Mouse (Mus musculus) hindbrain, embryonic 16.5 days (tissue): Measurements from ENCODE around the gene Akap13. TPM values are rescaled to one million over a fixed set of nuclear protein-coding genes. Genes with fewer than 3 reads are reported as not detected.

Source experiments
- ATAC-seq: fragments of 200-750 bp; cut with Nextera tagmentation; 2 replicates; pipeline ENCODE4 v1.8.0; 2017; ENCODE audit warnings: moderate TSS enrichment, moderate library complexity
- H3K27ac ChIP-seq: fragments of 300-500 bp; sonication (generic); 2 replicates; pipeline ENCODE4 v1.5.1; 2014; ENCODE audit warnings: low read depth, mild to moderate bottlenecking, control low read depth, low read length, moderate library complexity
- H3K27me3 ChIP-seq: fragments of 300-500 bp; sonication (generic); replicated peaks from 2 replicates; pipeline ENCODE4 v1.6.1; 2014; ENCODE audit warnings: low read length; ENCODE audit not compliant: control insufficient read depth, insufficient read depth
- H3K36me3 ChIP-seq: fragments of 300-500 bp; sonication (generic); 2 replicates; pipeline ENCODE4 v1.6.1; 2014; ENCODE audit warnings: mild to moderate bottlenecking, low read length, moderate library complexity, mixed read lengths; ENCODE audit not compliant: control insufficient read depth, insufficient read depth
- H3K4me1 ChIP-seq: fragments of 300-500 bp; sonication (generic); 2 replicates; pipeline ENCODE4 v1.6.1; 2014; ENCODE audit warnings: low read depth, low read length; ENCODE audit not compliant: control insufficient read depth, insufficient read depth
- H3K4me2 ChIP-seq: fragments of 300-500 bp; sonication (generic); 2 replicates; pipeline ENCODE4 v1.6.1; 2014; ENCODE audit warnings: mild to moderate bottlenecking, low read length, control low read depth, moderate library complexity
- H3K4me3 ChIP-seq: fragments of 300-500 bp; sonication (generic); 2 replicates; pipeline ENCODE4 v1.5.1; 2014; ENCODE audit warnings: mild to moderate bottlenecking, low read length, control low read depth, moderate library complexity
- H3K9ac ChIP-seq: fragments of 300-500 bp; sonication (generic); 2 replicates; pipeline ENCODE4 v1.6.1; 2014; ENCODE audit warnings: low read depth, mild to moderate bottlenecking, control low read depth, low read length, moderate library complexity
- H3K9me3 ChIP-seq: fragments of 300-500 bp; sonication (generic); 2 replicates; pipeline ENCODE4 v1.6.1; 2014; ENCODE audit warnings: mild to moderate bottlenecking, low read length, moderate library complexity; ENCODE audit not compliant: control insufficient read depth
- WGBS: fragments of 180-500 bp; shearing (Covaris S2); extraction: QIAGEN DNeasy Blood & Tissue Kit; methylation state at CpG from one replicate; pipeline ENCODE4 v1.1.7; 2014; 5-methylcytosine and 5-hydroxymethylcytosine counted together
- polyA plus RNA-seq: library from polyadenylated mRNA; unstranded; fragments of >200 nt; fragmentation: Nextera tagmentation; extraction: Ambion mirVana; gene quantifications from 2 replicates; pipeline ENCODE4 v1.2.1, GENCODE M21; 2015

Gene Akap13
- polyA plus RNA-seq, 1 experiment from 2014 or later, result 13.0 TPM

DNA sequence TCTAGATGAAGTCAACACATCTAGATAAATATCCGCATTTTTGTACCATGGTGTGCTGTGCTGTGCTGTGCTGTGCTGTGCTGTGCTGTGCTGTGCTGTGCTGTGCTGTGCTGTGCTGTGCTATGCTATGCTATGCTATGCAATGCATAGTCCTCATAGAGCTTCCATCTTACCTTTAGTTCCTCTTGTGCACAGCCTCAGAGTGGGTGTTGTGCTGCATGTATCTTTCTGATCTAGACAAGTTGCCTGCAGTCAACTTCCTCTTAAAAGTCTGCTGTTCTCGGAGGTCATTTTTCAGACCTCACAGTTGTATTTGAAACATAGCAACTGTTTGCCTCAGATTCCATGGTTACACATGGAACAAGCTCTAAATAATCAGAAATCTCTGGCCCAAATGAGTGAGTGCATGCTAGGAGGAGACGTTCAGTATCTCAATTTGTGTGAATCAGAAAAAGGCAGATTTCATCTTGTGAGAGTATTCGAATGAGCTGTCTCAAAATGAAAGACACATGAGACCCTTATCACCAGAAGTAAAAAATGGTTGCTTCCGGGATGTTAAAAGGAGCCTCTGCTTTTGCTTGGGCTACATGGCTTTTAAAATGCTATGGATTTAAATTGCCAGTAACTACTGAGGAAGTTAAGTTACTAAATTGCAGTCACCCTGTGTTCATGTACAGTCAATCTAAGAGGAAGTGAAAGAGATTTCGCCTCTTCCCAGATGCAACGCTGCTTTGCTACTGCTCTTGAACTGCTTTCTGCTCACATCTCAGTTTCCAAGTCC, 230.9 kb downstream of the Akap13 start:
- Histone ChIP-seq H3K27ac (no peak overlapping the region), H3K27me3 (no peaks in the 10 kb centered on the region), H3K36me3 (no peaks in the 10 kb centered on the region), H3K4me3 (no peak overlapping the region), H3K9me3 (no peaks in the 10 kb centered on the region), H3K9ac (no peak overlapping the region), H3K4me1 (no peaks in the 10 kb centered on the region), H3K4me2 (no peak overlapping the region)
- ATAC-seq, result no peak
- WGBS, result 91% methylated on average over 7 of the region's 7 CpGs

DNA sequence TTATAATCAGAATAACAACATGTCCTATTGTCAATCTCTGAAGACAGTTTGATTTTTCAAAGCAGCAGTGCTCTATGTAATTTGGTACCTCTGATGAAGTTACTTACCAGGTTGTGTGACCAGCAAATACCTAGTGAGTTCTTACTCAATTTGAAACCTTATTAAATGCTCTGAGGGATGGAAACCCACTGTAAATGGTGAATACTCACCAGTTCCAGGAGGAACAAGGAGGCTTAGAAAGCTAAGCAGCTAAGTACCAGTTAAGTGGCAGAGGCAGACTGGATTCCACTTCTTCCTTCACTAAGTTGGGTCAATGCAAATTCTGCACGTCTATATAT, 231.5 kb downstream of the Akap13 start:
- WGBS, result 82% methylated on average over 1 of the region's 1 CpGs
- Histone ChIP-seq H3K36me3 (no peaks in the 10 kb centered on the region), H3K4me3 (no peak overlapping the region)

DNA sequence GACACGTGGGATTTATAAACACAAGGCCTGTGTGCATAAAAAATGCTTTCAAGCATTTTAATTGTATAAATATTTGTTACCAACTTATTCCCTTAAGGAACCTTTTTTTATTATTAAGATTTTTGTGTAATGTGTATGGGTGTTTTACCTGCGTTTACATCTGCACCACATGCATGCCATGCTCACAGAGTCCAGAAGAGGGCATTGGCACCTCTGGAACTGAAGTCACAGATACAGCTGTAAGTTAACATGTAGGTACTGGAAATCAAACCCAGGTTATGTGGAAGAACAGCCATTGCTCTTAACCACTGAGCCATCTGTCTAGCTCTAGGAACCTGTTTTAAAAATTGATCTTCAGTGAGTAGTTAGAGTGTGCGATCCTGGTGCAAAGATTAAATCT, 232.8 kb downstream of the Akap13 start:
- no peak for ATAC-seq
- H3K4me2 ChIP-seq, result no peak overlapping the region
- H3K4me3 ChIP-seq, result no peak overlapping the region
- no peaks in the 10 kb centered on the region for H3K36me3 ChIP-seq
- H3K27me3 ChIP-seq, result no peaks in the 10 kb centered on the region
- H3K27ac ChIP-seq, result no peak overlapping the region
- WGBS, result 89% methylated on average over 3 of the region's 3 CpGs
- no peak overlapping the region for H3K9ac ChIP-seq
- no peaks in the 10 kb centered on the region for H3K4me1 ChIP-seq
- no peaks in the 10 kb centered on the region for H3K9me3 ChIP-seq

More for the DNA sequence above, 231.5 kb downstream of the Akap13 start:
- Histone ChIP-seq H3K4me2 (no peak overlapping the region), H3K9me3 (no peaks in the 10 kb centered on the region), H3K27me3 (no peaks in the 10 kb centered on the region), H3K27ac (no peak overlapping the region), H3K9ac (no peak overlapping the region), H3K4me1 (no peaks in the 10 kb centered on the region)
- no peak for ATAC-seq

DNA sequence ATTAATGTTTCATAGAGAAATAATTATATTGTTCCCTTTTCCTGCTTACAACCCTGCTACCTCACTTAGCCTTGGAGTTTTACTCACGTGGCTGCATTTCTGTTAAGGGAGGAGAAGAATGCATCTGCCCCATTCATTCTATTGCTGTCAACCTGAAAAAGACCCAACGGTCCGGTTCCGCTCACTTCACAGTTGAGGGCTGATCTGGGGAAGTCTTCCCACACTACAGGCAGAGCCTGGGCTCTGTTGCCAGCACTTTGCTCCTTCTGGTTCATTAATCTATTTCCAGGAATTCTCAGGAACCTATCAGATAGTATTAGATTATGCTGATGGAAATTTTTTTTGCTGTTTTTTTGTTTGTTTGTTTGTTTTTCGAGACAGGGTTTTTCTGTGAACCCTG, 239.4 kb downstream of the Akap13 start:
- Histone ChIP-seq H3K9me3 (no peaks in the 10 kb centered on the region), H3K9ac (no peak overlapping the region), H3K27me3 (no peaks in the 10 kb centered on the region), H3K4me1 (no peaks in the 10 kb centered on the region), H3K4me3 (no peak overlapping the region), H3K27ac (no peak overlapping the region), H3K4me2 (no peak overlapping the region), H3K36me3 (no peaks in the 10 kb centered on the region)
- WGBS, result 67% methylated on average over 5 of the region's 5 CpGs
- no peak for ATAC-seq

DNA sequence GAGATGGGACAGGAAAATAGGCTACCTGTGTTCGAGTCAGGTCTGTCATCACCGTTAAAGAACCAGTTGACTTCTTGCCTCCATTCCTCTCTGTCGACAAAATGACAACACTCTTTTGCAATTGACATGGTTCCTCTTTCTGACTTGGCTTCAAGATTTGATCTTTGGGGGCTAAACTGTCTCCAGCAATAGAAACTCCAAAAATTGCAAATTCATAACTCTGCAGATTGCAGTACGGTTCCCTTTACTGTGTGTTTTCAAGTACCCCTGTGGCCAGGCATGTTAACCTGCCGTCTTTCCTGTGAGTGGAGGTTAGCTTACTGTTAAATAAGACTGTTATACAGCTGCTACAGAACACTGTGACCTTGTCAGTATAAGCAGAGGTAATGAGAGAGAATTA, 244.5 kb downstream of the Akap13 start:
- no peaks in the 10 kb centered on the region for H3K9me3 ChIP-seq
- H3K4me1 ChIP-seq, result no peaks in the 10 kb centered on the region
- no peak overlapping the region for H3K4me2 ChIP-seq
- H3K9ac ChIP-seq, result no peak overlapping the region
- WGBS, result 94% methylated on average over 5 of the region's 5 CpGs
- no peaks in the 10 kb centered on the region for H3K36me3 ChIP-seq
- ATAC-seq, result no peak
- H3K27ac ChIP-seq, result no peak overlapping the region
- no peak overlapping the region for H3K4me3 ChIP-seq
- no peaks in the 10 kb centered on the region for H3K27me3 ChIP-seq

DNA sequence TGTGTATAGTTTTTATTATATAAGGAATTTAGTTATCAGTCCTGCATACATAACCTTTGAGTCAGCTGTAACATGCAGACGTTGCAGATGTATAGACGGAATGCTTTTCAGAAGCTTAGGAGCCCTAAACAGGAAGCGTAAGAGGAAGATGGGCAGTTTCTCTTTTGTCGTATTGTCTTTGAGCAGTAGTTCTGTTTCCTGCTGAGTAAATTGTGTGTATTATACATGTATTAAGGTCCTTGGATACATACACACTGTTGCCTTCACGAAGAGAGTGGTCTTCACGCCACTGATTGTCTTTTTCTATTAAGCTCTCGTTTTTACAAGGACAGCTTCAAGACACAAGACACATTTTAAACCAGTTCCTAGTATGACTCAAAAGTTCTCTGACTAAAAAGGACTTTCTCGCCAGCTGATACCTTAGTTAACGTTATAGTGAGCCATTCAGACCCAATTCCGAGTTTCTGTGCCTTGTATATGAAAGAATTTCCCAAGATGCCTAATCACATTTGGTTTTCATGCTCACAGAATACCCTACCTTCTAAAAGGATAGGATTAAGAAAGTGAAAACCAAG, 245.5 kb downstream of the Akap13 start:
- H3K27ac ChIP-seq, result no peak overlapping the region
- H3K4me1 ChIP-seq, result no peaks in the 10 kb centered on the region
- no peak for ATAC-seq
- H3K9ac ChIP-seq, result no peak overlapping the region
- no peak overlapping the region for H3K4me2 ChIP-seq
- H3K36me3 ChIP-seq, result no peaks in the 10 kb centered on the region
- 88% methylated on average over 10 of the region's 10 CpGs for WGBS
- no peaks in the 10 kb centered on the region for H3K27me3 ChIP-seq
- H3K4me3 ChIP-seq, result no peak overlapping the region
- H3K9me3 ChIP-seq, result no peaks in the 10 kb centered on the region

DNA sequence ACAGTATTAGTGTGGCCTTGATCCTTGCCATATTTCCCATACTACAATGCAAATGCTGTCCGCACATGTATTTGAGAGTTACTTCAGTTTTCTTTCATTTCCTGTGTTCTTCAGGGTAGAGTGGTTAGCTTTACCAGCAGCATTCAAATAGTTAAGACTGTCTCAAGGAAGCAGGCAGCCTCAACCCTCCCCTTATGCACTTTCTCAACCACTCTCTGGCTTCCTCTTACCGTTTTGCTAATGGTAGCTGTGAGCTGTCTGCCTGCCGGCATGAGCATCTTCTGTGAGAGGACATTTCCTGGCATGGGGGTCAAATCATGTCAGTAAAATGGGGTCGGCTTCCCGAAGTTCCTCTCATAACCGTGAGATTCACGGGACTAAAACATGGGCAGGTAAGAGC, 246.4 kb downstream of the Akap13 start:
- H3K4me2 ChIP-seq, result no peak overlapping the region
- H3K27ac ChIP-seq, result no peak overlapping the region
- H3K4me3 ChIP-seq, result no peak overlapping the region
- H3K27me3 ChIP-seq, result no peaks in the 10 kb centered on the region
- H3K4me1 ChIP-seq, result no peaks in the 10 kb centered on the region
- no peak overlapping the region for H3K9ac ChIP-seq
- no peak for ATAC-seq
- no peaks in the 10 kb centered on the region for H3K36me3 ChIP-seq
- no peaks in the 10 kb centered on the region for H3K9me3 ChIP-seq
- 85% methylated on average over 7 of the region's 7 CpGs for WGBS

DNA sequence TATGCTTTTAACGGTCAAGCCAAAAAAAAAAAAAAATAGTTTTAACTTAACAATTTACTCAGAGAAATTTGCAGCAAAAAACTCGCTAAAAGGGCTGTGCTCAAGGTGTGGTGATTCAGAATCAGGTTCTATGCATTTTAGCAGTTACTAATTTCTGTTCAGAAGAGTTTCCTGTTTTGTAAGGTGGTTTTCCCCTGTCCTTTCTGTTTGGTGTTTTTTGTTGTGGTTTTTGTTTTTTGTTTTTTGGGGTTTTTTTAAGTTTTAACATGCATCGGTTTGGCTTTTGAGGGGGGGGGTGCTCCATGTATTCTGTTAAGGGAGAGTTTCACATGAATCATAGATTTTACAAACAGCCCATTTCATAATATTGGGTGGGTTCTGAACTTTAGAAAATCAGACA, 247.0 kb downstream of the Akap13 start:
- no peak overlapping the region for H3K9ac ChIP-seq
- no peaks in the 10 kb centered on the region for H3K27me3 ChIP-seq
- H3K4me3 ChIP-seq, result no peak overlapping the region
- H3K27ac ChIP-seq, result no peak overlapping the region
- no peak overlapping the region for H3K4me2 ChIP-seq
- no peaks in the 10 kb centered on the region for H3K9me3 ChIP-seq
- no peak for ATAC-seq
- no peaks in the 10 kb centered on the region for H3K4me1 ChIP-seq
- H3K36me3 ChIP-seq, result no peaks in the 10 kb centered on the region
- WGBS, result 98% methylated on average over 3 of the region's 3 CpGs

DNA sequence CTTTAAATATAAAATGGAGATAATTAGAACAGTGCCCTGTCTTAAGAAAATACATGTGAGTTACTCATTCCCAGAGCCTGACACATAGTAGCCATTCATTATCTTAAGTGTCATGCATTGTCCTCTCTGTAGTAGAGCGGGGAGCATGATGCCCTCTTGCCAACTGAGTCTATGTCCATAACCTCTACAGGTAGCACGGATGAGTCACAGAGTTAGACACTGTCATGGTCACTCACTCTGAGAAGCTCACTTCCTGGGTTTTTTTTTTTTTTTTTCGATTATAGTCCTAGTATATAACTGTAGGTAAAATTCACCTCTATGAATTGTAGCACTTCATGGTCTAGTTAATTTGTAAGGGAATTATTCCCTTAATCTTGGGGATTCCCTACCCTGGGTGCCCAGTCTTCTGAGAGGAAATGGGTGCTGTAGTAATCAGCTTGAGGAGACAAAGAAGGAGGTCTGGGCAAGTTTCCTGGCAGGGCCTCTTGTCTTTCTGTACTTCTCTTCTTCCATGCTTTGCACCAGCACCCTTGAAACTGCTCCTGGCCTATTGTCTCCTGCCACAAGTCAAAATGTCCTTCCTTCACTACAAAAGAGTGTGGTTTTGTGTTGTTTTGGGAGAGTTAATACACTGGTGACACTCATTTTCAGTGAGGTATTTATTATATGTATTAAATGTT, 247.8 kb downstream of the Akap13 start:
- Histone ChIP-seq H3K4me1 (no peaks in the 10 kb centered on the region), H3K9ac (no peak overlapping the region), H3K4me2 (no peak overlapping the region), H3K4me3 (no peak overlapping the region), H3K9me3 (no peaks in the 10 kb centered on the region), H3K36me3 (no peaks in the 10 kb centered on the region), H3K27ac (no peak overlapping the region), H3K27me3 (no peaks in the 10 kb centered on the region)
- no peak for ATAC-seq
- WGBS, result 86% methylated on average over 3 of the region's 3 CpGs
